Mouse (Mus musculus) heart, adult 9 months (tissue): ENCODE data around the gene Arhgef3.

ENCODE experiments used
- DNase-seq, 2 experiments: peaks; one replicate each; pipeline ENCODE4 v3.0.0; 2022; ENCODE audit warnings: low spot score in 2 of 2

Arhgef3 gene

DNA sequence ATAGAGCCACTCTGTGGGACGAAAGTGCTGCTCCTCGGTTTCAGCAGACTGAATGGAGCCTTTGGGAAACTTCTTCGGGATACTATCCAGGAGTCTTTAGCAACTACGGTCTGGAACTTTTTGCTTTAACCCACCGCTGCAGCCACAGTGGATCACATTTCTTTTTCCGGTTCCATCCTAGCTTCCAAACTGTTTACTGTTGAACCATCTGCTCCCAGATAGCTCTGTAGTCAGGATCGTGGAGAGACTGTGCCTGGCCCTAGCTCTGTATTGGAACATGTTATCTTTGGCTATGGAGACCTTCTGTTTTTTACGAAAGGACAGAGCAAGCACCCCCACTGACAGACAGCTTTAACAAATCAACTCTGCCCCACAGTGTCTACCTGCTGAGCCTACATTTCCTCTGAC is 257.0 kb downstream of the Arhgef3 start:
- DNase-seq, result peak; percentile 53 to 55

DNA sequence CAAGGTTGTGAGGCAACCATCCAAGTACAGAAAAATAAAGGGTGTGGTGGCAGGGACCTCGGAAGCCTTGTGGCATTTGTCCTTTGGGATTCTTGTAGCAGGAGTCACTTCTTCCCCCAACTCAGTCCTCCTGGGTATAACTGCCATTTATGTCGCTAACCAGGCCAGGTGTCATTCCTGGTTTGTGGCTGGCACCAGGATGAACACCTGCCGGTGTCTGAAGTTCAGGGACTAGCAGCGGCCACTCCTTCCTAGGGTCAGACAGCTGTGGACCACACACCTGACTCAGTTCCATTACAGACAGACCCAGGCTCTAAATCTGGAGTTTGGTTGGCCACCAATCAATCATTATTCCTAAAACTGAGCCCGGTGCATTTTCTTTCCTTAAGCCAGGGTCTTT is 258.8 kb downstream of the Arhgef3 start:
- DNase-seq, result no peak

- DNase-seq, result no peak
These were observed 261.5 kb downstream of the Arhgef3 start for GRCm38 (mm10) chr14:27376115-27376648.

DNA sequence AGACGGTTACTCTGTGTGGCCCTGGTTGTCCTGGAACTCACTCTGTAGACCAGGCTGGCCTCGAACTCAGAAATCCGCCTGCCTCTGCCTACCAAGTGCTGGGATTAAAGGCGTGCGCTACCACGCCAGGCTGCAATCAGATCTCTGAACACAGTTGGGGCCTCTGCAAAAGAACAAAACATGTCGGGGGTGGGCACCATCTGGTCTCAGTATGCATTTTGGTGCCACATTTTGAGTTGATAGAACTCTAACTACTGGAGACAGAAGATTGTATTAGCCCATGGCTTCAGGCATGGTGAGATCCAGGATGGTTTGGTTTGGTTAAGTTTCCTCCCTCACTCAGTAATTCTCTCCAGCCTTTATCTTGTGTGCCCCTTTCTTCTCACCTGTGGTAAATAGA is 264.0 kb downstream of the Arhgef3 start:
- DNase-seq, result no peak

GRCm38 (mm10) chr14:27379404-27379803 is 264.7 kb downstream of the Arhgef3 start:
- peak; percentile 39 to 55 for DNase-seq

DNA sequence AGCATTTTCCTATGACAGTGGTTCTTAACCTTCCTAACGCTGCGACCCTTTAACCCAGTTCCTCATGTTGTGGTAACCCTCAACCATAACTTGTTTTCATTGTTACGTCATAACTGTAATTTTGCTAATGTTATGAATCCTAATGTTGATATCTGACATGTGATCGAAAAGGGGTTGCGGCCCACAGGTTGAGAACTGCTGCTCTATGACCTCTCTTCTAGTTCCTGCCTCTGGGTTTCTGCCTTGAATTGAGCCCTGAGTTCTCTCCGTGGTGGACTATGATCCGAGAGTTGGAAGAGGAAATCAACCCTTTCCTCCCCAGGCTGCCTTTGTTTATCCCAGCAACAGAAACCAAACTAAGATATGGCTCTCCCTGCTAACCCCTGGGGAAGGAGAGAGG is 266.8 kb downstream of the Arhgef3 start:
- no peak for DNase-seq

- DNase-seq, result no peak
These were observed 268.7 kb downstream of the Arhgef3 start for GRCm38 (mm10) chr14:27383321-27383830.

GRCm38 (mm10) chr14:27384143-27384542 is 269.4 kb downstream of the Arhgef3 start:
- DNase-seq, result no peak

GRCm38 (mm10) chr14:27388616-27389015 is 273.9 kb downstream of the Arhgef3 start:
- DNase-seq, result no peak

GRCm38 (mm10) chr14:27389722-27390121 is 275.0 kb downstream of the Arhgef3 start:
- no peak for DNase-seq

GRCm38 (mm10) chr14:27390663-27391062 is 276.0 kb downstream of the Arhgef3 start:
- no peak for DNase-seq

DNA sequence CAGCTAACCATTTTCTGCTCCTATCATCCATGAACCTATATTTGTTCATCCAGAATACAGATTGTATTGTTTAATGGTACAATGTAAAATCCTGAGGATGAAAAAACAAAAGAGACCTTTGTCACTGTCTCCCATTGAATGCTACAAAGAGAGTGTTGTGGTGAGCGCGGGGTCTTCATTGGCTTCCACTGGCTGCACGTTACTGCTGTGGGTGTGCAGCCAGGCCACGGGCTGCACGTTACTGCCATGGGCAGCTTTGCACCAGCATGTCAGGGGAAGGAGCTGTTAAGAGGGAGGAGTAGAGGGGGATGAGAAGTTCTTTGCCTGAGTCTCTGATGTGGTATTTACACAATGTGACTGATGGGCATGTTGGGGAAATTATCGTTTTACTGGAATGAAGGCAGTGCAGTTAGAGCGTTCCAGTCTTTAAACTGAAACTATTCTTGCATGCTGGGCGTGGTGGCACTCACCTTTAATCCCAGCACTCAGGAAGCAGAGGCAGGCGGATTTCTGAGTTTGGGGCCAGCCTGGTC is 277.1 kb downstream of the Arhgef3 start:
- DNase-seq, result no peak

- DNase-seq, result no peak
These were observed 278.0 kb downstream of the Arhgef3 start for GRCm38 (mm10) chr14:27392660-27393059.

GRCm38 (mm10) chr14:27393806-27394205 is 279.1 kb downstream of the Arhgef3 start:
- DNase-seq, result no peak

- no peak for DNase-seq
These were observed 281.7 kb downstream of the Arhgef3 start for GRCm38 (mm10) chr14:27396424-27396823.

DNA sequence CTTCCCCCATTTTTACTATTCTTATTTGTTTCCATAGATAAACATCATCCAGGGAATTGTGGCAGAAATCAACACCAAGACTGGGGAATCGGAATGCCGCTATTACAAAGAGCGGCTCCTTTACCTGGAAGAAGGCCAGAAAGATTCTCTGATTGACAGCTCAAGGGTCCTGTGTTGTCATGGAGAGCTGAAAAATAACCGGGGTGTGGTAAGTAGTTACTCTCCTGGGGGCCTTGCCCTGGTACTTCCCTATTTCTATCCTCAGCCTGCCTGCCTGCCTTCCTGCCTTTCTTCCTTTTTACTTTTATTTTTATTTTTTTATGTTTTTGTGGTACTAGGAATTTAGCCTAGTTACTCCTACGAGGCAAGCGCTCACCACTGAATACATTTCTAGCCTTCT is 282.8 kb downstream of the Arhgef3 start:
- DNase-seq, result no peak

DNA sequence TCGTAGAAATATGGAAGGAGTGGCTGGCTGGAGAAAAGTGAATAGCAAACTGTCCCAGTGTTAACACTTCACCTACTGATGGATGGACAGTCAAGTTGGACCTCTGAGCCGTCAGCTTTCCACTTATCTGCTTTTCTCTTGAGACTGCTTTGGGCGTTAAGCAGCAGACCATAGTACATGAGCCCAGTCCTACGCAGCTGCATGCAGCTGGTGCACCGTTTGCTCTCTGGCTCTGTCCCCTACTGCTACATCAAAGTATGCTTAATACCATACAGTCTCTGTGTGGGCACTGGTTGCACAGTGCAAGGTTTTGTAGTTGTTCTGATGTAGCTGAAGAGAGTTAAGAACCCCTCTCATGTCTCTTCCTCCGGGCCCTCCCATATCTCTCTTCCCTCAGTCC is 285.8 kb downstream of the Arhgef3 start:
- peak in 1 of 2 experiments; percentile 29 for DNase-seq

- no peak for DNase-seq
These were observed 287.1 kb downstream of the Arhgef3 start for GRCm38 (mm10) chr14:27401717-27402278.

DNA sequence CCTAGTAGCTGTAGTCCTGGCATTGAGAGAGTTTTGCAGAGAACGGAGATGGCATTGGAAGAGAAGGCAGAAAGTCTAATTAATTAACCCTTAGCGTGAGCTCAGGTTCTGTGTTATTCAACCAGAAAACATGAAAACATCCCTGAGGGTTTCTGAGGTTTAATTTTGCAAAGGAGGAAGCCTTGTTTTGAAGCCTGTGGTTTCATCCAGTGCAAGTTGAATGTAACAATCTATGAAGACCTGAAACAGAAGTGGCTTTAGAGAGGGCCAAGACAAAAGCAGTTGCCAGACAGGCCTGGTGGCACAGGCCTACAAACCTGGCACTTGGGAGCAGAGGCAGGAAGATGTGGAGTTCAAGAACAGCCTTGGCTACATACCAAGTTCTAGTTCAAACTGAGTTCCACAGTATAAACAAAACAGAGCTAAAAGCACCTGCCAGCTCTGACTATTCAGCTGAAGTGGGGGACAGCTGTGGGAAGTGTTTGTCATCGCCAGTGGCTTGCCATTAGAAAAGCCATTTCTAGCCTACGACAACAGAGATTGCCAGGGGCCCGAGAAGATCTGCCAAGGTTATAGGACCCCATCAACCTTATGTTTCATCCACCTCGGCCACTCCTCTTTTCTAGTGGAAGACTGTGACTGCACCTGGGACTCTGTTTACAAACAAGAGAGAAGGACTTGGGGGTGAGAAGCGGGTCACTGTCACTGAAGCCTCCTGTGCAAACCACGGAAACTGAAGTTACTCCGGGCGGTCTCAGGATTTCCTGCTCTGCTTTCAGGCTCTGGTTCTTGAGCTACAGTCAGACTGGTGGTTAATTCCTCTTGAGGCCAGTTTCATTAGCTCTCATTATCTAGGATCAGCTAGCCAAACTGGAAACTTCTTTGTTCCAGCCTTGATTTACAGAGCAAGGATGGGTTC is 287.9 kb downstream of the Arhgef3 start:
- peak; percentile 31 to 39 for DNase-seq

GRCm38 (mm10) chr14:27405452-27405851 is 290.8 kb downstream of the Arhgef3 start:
- DNase-seq, result peak; percentile 36 to 53

DNA sequence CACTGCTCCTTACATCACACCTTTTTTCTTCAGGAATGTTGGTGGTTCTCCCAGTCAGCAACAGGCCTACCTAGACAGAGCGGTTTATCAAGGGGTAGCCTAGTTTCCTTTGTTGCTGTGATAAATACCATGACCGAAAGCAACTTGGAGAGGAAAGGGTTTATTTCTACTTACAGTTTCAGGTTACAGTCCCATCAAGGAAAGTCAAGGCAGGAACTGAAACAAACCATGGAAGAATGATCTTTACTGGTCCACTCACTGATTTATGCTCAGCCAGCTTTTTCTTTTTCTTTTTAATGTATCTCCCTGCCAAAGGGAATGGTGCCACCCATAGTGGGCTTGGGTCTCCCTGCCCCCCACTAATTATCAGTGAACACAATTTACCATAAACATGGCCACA is 291.2 kb downstream of the Arhgef3 start:
- no peak for DNase-seq

GRCm38 (mm10) chr14:27408240-27408639 is 293.5 kb downstream of the Arhgef3 start:
- peak in 1 of 2 experiments; percentile 18 for DNase-seq
